Mouse (Mus musculus): ENCODE measurements around the gene Klhl3.
A peak's percentile ranks its signal among the peaks of the same experiment; 100 is the strongest.

The Klhl3 gene

DNA sequence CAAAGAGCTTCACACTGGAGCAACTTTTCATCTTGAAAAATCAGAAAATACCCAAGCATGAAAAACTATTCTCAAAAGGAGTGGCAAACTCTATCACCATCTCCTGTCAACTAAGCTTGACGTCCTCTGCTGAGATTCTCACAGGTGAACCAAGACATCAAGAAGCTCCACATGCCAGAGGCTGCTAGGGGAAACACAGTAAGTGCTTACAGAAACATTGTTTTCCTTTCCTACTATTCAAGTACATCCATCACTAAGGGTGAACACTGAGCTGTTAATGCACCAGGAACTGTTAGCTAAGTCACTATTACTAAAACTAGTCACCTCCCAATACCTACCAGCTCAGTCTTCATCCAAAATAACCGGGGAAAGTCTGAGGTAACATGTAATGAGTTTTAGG lies 11.6 kb upstream of the Klhl3 start:
- DNase-seq (ENCODE audit: low spot score in 2 of 2) = no peak

DNA sequence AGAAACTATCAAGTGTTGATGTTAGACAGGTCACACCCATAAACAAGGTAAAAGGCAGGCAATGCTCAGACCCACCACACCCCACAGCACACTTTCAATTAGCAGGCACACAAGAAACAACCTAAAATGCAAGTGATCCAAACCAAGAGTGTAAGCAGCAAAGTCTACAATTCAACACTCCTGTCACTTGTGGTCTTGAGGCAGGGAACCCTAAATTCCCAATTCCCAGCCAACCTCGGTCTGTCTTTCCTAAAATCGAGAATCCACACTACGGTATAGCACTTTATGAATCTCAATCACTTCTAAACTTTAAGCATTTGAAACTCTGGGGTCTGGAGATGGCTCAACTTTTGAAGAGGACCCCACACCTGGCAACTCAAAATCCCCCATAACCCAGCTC lies 10.9 kb upstream of the Klhl3 start:
- no peak for DNase-seq (ENCODE audit: low spot score in 2 of 2)

DNA sequence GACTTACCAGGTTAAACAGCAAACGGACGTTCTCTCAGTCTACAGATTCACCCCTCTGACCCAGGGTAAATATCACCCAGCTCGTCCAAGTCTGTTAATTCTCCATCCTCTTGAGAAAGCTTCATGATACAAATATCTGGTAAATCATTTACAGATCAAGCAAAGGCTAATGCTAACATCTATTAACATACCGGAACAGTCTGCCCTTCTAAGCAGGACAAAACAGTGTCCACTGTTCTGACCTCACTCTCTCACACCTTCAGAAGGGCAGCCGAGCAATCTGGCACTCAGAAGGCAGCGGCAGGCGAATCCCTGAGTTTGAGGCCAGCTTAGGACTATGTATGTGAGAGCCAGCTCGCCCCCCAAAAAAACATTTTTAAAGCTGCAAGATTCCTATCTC lies 10.0 kb upstream of the Klhl3 start:
- DNase-seq (ENCODE audit: low spot score in 2 of 2) = no peak

DNA sequence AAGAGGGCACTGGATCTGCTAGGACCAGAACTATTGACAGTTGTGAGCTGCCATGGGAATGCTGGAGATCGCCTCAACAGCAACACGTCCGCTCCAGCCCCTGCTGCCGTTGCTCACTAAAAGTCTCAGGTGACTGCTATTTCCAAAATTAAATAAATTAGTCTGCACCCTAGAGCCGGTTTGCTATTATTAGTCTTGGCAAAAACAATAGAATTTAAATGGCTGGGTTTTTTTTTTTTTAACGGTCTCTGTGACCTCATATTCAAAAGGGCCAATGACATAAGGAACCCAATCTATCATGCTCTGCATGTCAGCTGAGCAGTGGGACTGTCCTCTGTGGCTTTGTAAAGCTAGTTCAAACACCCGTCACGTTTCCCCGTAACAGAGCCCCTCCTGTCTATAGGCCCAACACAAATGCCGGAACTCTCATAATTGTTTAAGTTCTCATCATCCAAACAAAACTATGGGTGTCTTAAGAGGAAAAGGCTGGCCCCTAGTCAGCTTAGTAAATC lies 9.4 kb upstream of the Klhl3 start:
- no peak for DNase-seq (ENCODE audit: low spot score in 2 of 2)

DNA sequence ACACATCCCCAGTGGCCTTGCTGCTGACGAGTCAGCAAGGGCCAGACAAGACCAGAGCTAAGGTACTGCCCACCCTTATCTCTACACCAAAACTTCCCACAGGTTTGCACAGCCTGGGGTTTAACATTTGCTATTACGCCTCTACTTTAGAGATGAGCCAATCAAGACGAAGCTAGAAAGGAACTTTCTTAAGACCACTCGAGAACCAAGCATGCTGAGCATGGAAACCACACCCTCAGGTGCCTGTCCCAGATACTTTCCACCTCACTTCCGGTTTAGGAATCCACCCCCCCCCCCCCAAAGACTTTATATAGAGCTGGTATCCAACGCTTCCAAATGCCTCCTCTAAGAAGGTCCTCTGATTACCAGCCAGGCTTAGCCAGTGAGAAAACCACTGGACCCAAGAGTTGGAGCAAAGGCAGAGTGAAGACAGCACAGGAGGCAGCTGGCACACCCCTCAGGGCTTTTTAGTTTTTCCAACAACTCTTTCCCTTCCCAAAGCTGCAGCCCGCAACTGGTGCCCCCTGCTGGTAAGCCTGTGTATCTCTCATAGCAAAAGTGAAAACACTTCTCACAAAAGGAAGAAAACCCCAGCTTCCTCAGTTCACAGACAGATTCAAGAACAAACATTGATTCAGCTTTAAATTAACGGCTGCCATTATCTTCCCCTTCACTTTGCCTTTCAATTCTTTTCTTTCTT lies 4.1 kb upstream of the Klhl3 start:
- DNase-seq (ENCODE audit: low spot score in 2 of 2) = peak; percentile 48 to 77

DNA sequence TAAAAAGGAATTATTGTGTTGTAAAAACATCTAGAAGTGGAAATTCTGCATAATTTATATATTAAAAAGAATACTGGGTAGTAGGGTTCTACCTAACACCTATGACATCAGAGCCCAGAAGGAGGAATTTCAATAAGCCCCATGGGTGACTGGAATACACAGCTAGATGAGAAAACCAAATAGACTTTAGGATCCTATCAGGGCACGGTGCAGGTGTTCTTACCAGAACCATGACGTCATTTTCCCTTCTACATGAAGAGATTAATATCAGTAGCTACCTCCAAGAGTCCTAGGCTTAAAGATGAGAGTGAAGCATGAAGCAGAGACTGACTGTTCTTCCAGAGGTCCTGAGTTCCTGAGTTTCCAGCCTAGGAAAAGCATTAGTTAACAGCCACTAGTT lies 3.4 kb upstream of the Klhl3 start:
- no peak for DNase-seq (ENCODE audit: low spot score in 2 of 2)

DNA sequence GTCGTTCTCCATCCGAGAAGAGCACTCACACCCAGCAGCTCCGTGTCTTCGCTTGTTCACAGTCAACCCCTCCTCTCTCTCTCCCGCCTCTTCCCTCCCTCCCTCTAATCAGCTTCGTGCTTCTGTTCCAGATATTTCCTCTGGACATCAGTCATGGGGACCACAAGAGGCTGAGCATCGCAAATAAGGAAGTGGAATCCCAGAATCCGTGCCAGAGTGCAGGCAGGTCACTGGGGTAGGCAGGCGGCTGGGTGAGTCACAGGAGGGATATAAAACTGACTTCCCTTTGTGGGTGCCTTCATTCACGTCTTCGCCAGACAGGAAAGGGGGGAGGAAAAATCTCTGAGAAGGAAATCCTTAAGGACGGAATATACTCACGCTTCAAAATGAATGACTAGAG lies 1.8 kb upstream of the Klhl3 start:
- no peak for DNase-seq (ENCODE audit: low spot score in 2 of 2)

DNA sequence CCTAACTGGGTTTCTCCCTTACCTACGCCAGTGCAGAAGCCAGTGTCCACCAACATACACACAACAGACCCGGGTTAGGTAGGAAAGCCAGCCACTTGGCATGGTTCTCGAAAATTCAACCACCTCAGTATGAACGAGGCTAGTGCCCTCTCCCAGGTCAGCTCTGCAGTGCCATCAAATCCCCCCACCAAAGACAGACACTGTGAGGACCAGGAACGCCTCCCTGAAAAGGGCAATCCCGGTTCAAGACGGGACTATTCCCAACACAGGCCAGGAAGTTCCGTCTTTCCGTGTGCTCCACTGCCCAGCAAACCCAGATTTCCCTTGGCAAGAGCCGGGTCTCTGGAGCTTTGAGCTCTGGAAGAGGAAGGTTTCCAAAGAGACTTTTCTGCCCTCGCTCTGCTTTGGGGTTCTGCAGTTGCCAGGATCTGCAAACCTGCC lies 771 bp downstream of the Klhl3 start:
- no peak for DNase-seq (ENCODE audit: low spot score in 2 of 2)

DNA sequence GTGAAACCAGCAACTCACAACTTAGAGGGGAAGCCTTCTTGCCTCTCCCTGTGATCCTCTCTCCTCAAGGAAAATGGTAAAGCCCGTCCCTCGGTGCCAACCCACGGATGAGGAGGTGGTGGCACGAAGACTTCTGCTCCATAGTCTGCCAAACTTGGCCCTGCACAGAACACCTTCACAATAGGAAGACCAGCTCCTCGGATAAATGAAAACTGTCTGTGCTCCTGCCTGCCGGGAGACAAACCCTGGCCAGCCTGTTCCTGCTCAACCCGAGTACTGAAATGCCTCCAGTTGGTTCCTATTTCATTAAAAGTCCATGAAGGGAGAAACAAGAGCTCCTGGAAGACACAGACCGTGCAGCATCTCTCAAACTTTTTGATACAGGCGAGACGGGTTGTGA lies 1.2 kb downstream of the Klhl3 start:
- no peak for DNase-seq (ENCODE audit: low spot score in 2 of 2)

DNA sequence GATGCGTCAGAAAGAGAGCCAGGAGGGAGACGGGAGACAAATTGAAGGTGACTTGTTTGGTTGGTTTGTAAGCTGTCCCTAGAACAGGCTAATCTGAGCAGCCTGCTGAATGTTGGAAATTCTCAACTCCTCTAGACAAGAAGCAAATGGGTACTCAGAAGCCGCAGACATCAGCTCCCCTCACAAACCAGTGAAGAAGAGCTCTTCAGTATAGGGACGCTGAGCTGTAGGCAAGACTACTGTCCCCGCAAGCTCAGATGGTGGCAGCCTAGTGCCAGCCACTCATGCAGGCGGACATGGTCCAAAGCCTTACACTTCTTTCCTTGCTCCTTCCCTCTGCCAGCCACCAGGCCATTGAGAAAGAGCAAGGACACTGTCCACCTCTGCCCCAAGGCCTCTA lies 2.1 kb downstream of the Klhl3 start:
- DNase-seq (ENCODE audit: low spot score in 2 of 2) = no peak

DNA sequence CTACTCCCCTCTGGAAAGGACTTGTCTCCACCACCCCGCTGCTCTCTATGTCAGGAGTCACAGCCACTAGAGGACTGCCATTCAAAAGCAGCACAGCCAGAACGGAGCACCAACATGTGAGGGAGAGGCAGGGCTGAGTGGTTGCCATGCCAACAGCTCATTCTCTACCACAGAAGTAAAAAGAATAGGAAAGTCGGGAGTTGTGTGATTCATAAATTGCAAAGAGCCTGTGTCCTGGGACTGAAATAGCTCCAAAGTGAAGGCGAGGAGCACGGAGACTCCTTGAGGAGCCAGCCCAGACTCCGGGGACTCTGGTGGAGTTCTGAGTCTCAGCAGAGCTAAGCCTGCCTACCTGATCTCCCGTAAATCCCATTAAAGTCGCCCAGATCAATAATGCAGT lies 22.7 kb downstream of the Klhl3 start:
- no peak for DNase-seq (ENCODE audit: low spot score in 2 of 2)

DNA sequence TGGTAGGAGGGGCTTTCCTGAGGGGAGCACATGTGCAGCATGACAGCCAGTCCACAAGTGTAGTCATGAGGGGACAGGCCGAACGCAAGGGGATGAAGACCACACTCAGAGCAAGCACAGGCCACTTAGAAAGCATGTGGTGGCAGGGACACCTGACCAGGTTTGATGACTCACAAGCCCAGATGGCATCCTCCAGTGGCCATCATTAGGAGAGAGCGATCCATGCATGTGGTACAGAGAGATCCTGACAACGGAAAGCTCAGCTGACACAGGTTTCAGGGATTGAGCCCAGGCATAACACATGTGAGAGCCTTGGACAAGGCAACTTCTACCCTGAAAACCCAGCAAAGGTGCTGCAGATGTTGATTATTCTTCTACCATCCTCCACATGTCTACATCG lies 29.0 kb downstream of the Klhl3 start:
- DNase-seq (ENCODE audit: low spot score in 2 of 2) = no peak

DNA sequence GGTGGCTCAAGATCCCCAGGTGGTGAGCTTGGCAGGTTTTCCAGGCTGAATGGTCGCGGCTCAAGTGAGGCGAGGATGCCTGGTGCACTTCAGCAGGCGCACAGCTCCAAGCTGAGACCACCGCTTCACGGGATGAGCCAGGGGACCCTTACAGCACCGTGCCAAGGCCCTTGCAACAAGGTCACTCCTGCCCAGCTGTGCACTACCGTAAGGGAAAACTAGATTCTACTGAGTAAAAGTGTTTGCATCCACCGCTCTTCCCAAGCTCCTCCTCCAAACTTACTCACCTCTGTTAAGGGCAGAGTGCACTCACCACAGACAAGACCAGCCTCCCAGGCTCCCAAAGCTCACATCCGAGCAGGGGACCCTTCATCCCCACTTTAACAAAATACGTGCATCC lies 29.9 kb downstream of the Klhl3 start:
- DNase-seq (ENCODE audit: low spot score in 2 of 2) = no peak

DNA sequence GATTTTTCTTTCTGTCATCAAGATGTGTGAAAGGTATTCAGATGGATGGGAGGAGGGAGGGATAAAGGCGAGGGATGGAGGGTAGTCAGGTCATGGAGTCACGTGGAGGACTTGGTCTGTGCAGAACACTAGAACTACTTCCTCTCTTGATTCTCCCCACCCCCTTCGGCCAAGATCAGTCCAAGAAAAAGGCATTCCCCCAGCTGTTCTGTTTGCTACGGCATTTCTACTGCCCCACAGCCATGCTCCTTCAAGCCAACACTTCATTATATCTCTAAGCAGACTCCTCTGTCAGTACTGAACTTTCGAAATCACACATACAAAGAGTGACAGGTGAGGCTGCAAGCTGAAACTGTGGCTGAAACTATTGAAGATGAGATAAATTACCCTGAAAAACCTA lies 30.3 kb downstream of the Klhl3 start:
- DNase-seq (ENCODE audit: low spot score in 2 of 2) = no peak

DNA sequence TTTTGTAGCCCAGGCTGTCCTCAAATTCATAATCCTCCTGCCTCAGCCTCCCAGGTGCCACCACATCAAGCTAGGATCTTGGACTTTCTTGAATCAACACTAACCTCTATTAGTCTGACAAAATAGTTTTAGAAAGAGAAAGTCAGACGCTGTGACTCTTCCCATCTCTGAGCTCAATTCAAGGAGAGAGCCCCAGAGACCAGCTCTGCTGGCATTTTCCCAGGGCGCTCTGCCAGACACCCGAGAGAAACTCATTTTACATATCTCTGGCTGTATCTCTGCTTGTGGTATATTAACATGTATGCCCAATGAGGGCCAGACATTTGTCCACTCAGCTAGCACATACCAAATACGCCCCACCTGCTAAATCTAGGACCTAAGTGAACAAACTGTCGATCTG lies 35.0 kb downstream of the Klhl3 start:
- no peak for DNase-seq (ENCODE audit: low spot score in 2 of 2)

DNA sequence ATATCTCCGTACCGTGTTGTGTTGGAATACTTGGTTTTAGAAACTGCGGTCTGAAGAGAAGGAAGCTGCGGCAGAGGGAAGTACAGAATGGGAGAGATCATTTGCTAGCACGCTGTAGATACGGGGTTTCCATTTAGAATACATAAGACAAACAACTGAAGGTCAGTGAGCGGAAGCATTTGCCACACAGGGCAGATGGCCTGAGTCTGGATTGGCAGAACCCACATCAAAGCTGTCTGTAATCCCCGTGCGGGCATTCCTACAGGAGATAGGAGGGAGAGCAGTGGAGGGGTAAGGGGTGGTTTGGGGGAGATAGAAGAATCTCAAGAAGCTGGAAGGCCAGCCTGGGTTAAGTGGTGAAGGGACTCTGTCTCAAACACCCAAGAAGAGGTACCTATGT lies 38.5 kb downstream of the Klhl3 start:
- no peak for DNase-seq (ENCODE audit: low spot score in 2 of 2)

DNA sequence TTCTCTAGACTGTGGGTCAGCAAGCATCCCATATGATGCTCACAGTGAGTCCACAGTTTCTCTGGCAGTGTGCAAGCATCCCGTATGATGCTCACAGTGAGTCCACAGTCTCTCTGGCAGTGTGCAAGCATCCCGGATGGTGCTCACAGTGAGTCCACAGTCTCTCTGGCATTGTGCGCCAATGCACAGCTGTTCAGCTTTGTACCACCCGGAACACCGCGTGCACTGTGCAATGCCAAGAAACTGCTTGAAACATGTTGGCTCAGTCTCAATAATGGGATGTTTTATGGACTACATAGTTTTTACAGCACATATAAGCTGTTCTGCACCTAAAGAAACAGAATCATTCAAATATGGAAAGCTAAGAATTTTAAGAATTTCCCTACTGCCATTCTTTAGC lies 38.9 kb downstream of the Klhl3 start:
- no peak for DNase-seq (ENCODE audit: low spot score in 2 of 2)

DNA sequence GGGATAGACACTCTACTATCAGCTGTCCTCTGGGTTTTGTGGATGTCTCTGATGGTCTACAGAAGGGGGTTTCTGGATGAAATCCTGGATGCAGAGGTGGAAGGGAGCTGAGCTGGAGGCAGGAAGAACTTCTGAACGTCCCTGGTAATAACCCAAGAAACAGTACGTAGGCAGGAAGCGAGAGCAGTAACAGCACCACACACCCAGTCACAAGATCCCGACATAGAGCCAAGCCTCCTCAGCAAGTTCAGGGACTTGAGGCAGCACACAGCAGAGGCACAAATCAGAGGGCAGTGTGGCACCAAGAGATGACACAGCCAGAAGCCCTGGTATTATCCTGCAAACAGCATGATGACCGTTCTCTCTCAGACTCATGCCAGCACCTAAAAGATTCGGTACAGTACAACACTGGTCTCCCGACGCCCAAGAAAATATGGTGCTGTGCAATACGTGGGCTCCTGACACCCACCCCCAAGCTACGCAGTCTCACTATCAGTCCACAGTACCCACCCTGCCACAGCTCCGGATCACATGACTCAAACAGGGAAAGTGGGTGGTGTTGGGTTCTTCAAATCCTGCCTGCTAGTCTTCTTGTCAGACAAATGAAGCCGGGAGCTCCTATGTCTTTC lies 40.0 kb downstream of the Klhl3 start:
- no peak for DNase-seq (ENCODE audit: low spot score in 2 of 2)

DNA sequence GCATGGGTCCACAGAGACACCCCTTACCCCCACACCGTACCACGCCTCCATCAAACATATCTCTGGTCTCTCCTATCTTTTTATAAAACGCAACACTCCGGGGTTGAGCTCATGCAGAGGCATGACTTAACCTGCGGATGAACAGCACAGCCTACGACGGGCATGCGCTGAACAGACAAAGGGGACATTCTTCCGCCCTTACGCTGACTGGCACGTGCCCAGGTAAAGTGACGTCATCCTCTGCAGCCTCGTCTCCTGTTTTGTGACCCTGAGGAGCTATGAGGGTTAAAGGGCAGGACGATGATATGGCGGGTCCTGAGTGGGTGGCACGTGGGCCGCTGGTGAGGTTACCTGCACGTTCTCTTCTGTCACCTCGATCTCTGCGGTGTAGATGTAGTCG lies 42.2 kb downstream of the Klhl3 start:
- DNase-seq (ENCODE audit: low spot score in 2 of 2) = no peak

DNA sequence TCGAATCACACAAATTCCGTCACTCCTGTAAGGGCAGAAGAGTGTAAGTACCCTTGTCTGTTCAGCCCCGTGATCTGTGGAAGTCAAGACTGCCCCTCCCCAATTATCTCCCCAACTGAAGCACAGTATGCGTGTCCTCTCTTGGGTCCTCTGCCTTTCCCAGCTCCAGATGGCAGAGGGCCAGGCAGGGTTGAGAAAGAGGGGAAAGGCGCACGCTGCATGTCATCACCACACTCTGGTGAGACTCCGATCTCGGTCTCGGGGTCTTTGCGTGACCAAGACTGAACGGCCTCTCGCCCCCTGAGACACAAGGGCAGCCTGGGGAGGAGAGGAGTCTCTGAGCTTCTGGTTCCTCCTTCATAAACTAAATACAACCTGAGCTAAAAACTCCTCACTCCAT lies 42.9 kb downstream of the Klhl3 start:
- no peak for DNase-seq (ENCODE audit: low spot score in 2 of 2)

DNA sequence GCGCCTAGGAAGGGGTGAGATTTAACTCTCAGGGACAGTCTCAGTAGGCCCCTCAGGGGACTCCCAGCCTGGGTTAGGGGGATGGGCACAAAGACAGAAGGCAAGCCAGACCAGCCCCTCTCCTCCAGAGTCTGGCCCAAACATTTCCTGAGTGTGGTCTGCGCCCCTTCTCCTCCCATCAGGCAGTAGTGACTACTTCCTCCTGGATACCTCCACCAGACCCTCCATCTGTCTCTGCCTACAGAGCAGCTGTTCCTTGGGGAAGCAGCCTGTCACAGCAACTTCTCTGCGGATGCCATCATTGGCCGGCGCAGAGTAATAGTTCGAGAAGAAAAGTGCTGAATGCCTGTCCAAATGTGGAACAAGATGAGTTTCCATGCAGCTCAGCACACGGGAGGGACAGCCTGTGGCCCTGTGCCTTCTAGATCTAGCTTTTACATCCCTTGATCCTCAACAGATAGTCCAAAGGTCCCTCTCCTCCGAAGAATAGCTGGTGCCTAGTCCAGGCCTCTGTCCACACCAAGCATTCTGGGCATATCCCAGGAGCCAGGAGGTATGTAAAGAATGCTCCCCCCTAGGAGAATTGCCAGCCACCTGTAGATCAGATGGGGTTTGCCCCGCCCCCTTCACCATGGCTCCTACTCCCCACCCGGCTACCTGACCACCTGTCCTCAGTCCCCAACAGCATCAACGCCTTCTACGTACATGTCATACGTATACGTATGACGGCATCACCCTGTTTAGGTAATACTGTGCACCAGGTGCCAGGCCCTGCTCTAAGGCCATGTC lies 44.8 kb downstream of the Klhl3 start:
- no peak for DNase-seq (ENCODE audit: low spot score in 2 of 2)

DNA sequence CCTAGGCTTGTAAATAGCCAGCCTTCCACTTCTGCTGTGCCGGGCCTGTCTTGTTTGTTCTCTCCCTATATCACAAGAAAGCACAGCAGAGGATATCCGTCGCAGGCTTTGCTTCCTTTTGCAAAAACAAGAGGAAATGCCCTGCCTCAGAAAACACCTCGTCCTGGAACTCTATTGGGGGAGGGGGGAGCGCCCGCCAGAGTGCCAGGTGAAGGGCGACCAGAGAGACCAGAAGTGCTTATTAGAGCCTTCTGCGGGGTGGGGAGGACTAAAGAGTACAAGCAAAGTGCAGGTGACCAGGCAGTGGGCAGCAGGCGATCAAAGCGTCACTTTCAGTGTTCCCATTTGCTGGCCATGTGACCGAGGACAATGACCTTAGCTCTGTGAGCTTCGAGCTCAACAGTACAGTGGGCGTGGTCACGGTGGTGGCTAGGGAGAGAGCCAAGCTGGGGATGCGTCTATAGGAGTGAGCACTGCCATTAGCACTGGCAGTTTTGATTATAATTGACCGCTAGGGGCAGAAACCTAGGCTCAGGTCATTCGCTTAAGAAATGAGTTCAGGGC lies 45.8 kb downstream of the Klhl3 start:
- no peak for DNase-seq (ENCODE audit: low spot score in 2 of 2)

Data from urinary bladder, postnatal 4 days (tissue).